Mouse (Mus musculus) ES-E14 (cell line): ENCODE results near the gene Ap1s2. TPM values are rescaled to one million over a fixed set of nuclear protein-coding genes. Genes with fewer than 3 reads are reported as not detected.

Source experiments
- DNase-seq: peaks from one replicate; pipeline ENCODE4 v3.0.0-alpha.2; 2013; ENCODE audit warnings: low read depth, low spot score
- H3K27ac ChIP-seq: 2 replicates; pipeline ENCODE4 v1.5.1; 2012; ENCODE audit warnings: low read depth, mild to moderate bottlenecking, low read length, moderate library complexity, mixed read lengths; ENCODE audit not compliant: poor library complexity, insufficient read depth, severe bottlenecking
- H3K36me3 ChIP-seq: 2 replicates; pipeline ENCODE4 v1.6.1; 2012; ENCODE audit warnings: mild to moderate bottlenecking, low read length, moderate library complexity, mixed read lengths; ENCODE audit not compliant: control insufficient read depth, poor library complexity, insufficient read depth, severe bottlenecking
- H3K4me1 ChIP-seq, 2 experiments: fragments of 150-350 bp in 1 of 2; sonication (generic) in 1 of 2; 2 replicates each; pipeline ENCODE4 v1.6.1; 2012; ENCODE audit warnings: low read length in 2 of 2, mild to moderate bottlenecking in 1 of 2, mixed read lengths in 1 of 2; ENCODE audit not compliant: control insufficient read depth in 2 of 2, insufficient read depth in 2 of 2, poor library complexity in 1 of 2
- H3K4me3 ChIP-seq, 2 experiments: fragments of 150-350 bp in 1 of 2; sonication (generic) in 1 of 2; 2 replicates each; pipeline ENCODE4 v1.5.1; 2012; ENCODE audit warnings: low read length in 2 of 2, low read depth in 1 of 2, mild to moderate bottlenecking in 1 of 2, mixed read lengths in 1 of 2; ENCODE audit not compliant: insufficient read depth in 1 of 2, poor library complexity in 1 of 2, severe bottlenecking in 1 of 2
- H3K9ac ChIP-seq: 2 replicates; pipeline ENCODE4 v1.6.1; 2012; ENCODE audit warnings: low read depth, mild to moderate bottlenecking, low read length, mixed read lengths; ENCODE audit not compliant: poor library complexity, insufficient read depth, severe bottlenecking
- H3K9me3 ChIP-seq: fragments of 150-350 bp; sonication (generic); 2 replicates; pipeline ENCODE4 v1.6.1; 2012; ENCODE audit warnings: low read depth, mild to moderate bottlenecking, low read length; ENCODE audit not compliant: control insufficient read depth, insufficient read depth
- CHD2 ChIP-seq: IDR thresholded peaks from 2 replicates; pipeline ENCODE4 v1.6.1; 2014; ENCODE audit warnings: mild to moderate bottlenecking, low read depth, low read length, inconsistent platforms
- HCFC1 ChIP-seq: IDR thresholded peaks from 2 replicates; pipeline ENCODE4 v1.6.1; 2012; ENCODE audit warnings: low read length, inconsistent platforms, borderline replicate concordance; ENCODE audit not compliant: insufficient read depth
- MAFK ChIP-seq: IDR thresholded peaks from 2 replicates; pipeline ENCODE4 v1.6.1; 2014; ENCODE audit warnings: mild to moderate bottlenecking, low read depth, low read length, inconsistent platforms; ENCODE audit not compliant: insufficient read depth
- ZC3H11A ChIP-seq: IDR thresholded peaks from 2 replicates; pipeline ENCODE4 v1.6.1; 2012; ENCODE audit warnings: low read depth, mild to moderate bottlenecking, inconsistent platforms, low read length, borderline replicate concordance
- ZNF384 ChIP-seq: IDR thresholded peaks from 2 replicates; pipeline ENCODE4 v1.6.1; 2012; ENCODE audit warnings: low read depth, low read length, inconsistent platforms
- in situ Hi-C, 2 experiments: fragments of 600-800 bp; cut with MboI; formaldehyde crosslinking; loops; one replicate each; pipeline ENCODE4 v1.15.1; 2025; ENCODE audit warnings: low sequenced_read_pairs in 2 of 2, inconsistent platforms in 1 of 2; ENCODE audit not compliant: unreplicated experiment in 2 of 2
- total RNA-seq: library from RNA; depleted of rRNA; stranded (reverse); fragments of 300-350 nt; gene quantifications from 2 replicates; pipeline ENCODE4 v1.2.3, GENCODE M21; 2012; rRNA removed

The Ap1s2 gene
- total RNA-seq, result 8.1 and 15.4 TPM in 2 replicates

DNA sequence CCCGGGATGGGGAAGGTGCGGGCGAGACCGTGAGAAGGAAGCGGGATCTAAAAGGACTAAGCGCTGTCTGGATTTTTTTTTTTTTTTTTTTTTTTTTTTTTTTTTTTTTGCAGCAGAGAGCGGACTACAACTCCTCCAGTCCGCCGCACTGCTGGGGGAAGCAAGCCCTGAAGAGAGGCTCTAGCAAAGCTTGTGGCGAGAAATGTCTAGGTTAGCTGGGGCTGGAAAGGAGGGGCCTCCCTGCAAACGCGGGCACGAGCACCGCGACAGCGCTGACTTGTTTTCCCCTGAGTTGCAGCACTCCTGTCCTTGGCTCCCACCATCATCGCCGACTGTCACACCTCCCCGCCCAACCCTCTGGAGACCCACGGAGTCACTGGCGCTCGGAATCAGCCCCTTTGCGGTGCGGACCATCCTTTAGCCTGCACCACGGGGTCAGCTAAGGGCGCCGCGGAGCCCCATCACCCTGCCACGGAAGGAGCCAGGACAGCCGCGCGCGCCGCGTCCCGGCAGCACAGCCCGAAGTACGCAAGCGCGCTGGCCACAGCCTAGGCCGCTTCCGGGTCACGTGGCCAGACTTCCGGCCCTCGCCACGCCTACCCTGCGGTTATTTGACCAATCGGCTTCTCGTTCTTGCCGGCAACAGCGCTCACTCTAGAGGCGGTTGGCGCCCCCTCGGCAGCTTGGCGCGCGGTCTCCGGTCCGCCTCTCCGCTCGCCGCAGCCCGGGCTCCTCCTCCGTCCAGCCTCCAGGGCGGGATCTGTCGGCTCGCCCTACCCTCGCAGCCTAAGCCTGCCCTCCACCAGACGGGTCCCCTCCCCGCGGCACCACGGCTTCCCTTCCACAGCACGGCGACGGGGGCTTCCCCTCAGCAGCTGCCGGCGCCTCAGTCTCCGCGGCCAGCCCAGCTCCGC, at the start of gene Ap1s2:
TSS of gene Ap1s2 (plus strand) at position 681 of the 914 bp plus-strand sequence.
- Histone ChIP-seq H3K4me1 (no peaks in the 10 kb centered on the region), H3K9me3 (no peaks in the 10 kb centered on the region), H3K9ac (peak within 1 kb of the TSS; percentile 95), H3K27ac (peak within 1 kb of the TSS; percentile 73), H3K36me3 (no peaks in the 10 kb centered on the region), H3K4me3 (peak within 1 kb of the TSS; percentile 92 to 99)
- TF ChIP-seq CHD2 (no peak), ZNF384 (peak; percentile 92)
- in situ Hi-C loops, result no loop called here
- peak; percentile 65 for DNase-seq

DNA sequence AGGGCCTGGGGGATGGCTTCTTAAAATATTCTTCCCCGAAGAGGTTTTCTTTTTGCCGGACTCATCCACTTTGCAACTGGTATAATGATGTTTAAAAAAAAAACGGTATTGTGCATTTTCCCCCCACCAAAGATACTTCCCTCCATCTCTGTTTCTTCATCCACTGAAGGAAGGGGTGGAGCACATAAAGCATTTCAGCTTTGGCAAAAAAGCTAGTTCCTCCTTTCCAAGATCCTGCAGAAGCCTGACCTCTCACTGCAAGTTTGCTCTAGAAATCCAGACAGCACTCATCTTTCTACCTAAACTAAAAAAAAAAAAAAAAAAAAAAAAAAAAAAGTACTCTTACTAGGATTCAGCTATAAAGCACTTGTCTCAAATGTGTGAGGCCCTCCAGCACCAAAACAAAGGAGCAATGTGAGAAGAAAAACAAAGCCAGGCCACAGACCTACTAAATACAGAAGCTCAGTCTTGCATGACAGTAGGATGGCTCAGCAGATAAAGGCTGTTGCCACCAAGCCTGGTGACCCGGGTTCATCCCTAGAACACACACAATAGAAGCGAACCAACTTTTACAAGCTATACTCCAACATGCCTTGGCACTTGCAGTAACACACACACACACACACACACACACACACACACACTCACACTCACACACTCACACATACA, 41.0 kb upstream of the Ap1s2 start:
- H3K9me3 ChIP-seq, result no peaks in the 10 kb centered on the region
- TF ChIP-seq ZC3H11A, result no peak
- no peak for TF ChIP-seq HCFC1
- TF ChIP-seq ZNF384, result no peak
- TF ChIP-seq MAFK, result no peak
- no peak for TF ChIP-seq CHD2
- H3K4me3 ChIP-seq, result no peak overlapping the region
- DNase-seq, result no peak
- no peak overlapping the region for H3K9ac ChIP-seq
- no peaks in the 10 kb centered on the region for H3K36me3 ChIP-seq
- in situ Hi-C loops, result no loop called here
- H3K4me1 ChIP-seq, result no peaks in the 10 kb centered on the region
- no peak overlapping the region for H3K27ac ChIP-seq

- in situ Hi-C loops, result no loop called here
- H3K4me1 ChIP-seq, result no peaks in the 10 kb centered on the region
- no peaks in the 10 kb centered on the region for H3K9me3 ChIP-seq
- no peaks in the 10 kb centered on the region for H3K36me3 ChIP-seq
- H3K9ac ChIP-seq, result no peak overlapping the region
- no peak overlapping the region for H3K27ac ChIP-seq
- no peak for TF ChIP-seq HCFC1
- no peak for TF ChIP-seq CHD2
- no peak for TF ChIP-seq ZNF384
- TF ChIP-seq MAFK, result no peak
- no peak for TF ChIP-seq ZC3H11A
- no peak for DNase-seq
- no peak overlapping the region for H3K4me3 ChIP-seq
These were observed 40.0 kb upstream of the Ap1s2 start for GRCm38 (mm10) chrX:163868659-163869278.

DNA sequence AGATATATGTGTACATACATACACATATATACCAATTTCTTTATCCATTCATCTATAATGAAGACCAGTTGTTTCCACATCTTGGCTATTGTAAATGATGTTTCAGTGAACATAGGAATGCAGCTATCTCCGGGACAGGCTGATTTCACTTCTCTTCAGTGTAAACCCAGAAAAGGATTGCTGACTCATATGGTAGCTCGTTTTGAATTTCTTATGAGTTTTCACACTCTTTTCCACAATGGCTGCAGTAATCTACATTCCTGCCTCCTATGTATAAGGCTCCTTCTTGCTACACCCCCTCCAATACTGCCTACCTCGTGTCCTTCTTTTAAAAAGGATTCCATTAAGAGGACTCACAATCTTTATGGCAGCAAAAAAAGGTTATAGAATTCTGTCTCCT, 32.9 kb upstream of the Ap1s2 start:
- Histone ChIP-seq H3K36me3 (no peaks in the 10 kb centered on the region), H3K4me1 (no peaks in the 10 kb centered on the region), H3K9me3 (no peaks in the 10 kb centered on the region), H3K27ac (no peak overlapping the region), H3K4me3 (no peak overlapping the region), H3K9ac (no peak overlapping the region)
- no peak for DNase-seq
- in situ Hi-C loops, result no loop called here
- TF ChIP-seq ZC3H11A (no peak), MAFK (no peak), HCFC1 (no peak), CHD2 (no peak), ZNF384 (no peak)
